Mouse (Mus musculus) left cerebral cortex, postnatal 4 days (tissue): ENCODE measurements around the gene Gm20388. TPM values are rescaled to one million over a fixed set of nuclear protein-coding genes. Genes with fewer than 3 reads are reported as not detected.

Experiments used
- DNase-seq: peaks from one replicate; pipeline ENCODE4 v3.0.0-alpha.2; 2022
- intact Hi-C: fragments of 180-260 bp; cut with DNase I; formaldehyde crosslinking; loops from one replicate; pipeline ENCODE4 v1.15.1; 2025
- total RNA-seq, 2 experiments: library from RNA; stranded (reverse); gene quantifications; 2 replicates each; pipeline ENCODE4 v1.2.3; 2021

The Gm20388 gene
- total RNA-seq, 2 experiments from 2014 or later: 6.5 to 12.8 TPM

DNA sequence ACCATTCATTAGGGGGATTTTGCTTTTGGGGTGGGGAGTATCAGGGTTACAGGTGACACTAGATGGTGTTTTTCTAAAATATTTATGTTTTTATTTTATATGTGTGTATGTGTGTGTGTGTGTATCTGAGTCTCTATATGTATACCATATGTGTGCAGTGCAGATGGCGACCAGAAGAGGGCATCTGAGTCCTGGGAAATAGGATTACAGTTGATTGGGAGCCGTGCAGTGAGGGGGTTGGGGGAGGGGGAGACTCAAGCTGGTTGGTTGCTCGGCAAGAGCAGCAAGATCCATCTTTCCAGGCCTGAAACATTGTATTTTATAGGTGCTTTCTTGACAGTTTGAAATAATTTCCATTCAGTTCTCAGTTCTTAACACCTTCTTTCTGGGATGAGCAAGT lies 1816.5 kb downstream of the Gm20388 start:
- no peak for DNase-seq
- intact Hi-C loops: no loop called here

DNA sequence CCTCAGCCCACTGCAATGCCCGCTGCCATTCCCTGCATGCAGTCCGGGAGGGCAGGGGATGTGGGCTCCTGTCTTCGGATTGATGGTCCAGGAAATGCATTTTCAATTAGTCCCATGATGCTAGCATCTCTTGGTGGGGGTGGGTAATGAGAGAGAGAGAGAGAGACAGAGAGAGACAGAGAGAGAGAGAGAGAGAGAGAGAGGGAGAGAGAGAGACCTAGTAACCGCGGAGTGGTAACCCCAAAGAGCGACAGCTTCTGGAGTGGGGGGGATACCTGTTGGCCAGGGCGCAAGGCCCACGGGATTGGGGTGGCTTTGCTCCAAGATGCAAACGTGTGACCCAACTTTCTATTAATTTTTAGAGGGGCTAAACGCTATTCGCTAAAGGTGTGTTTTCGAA lies 1818.7 kb downstream of the Gm20388 start, which contains the start of gene Jph3:
Gene Jph3, plus strand, starts transcription at position 301 of the 400 bp plus-strand sequence.
- intact Hi-C loops: no loop called here
- DNase-seq: no peak

DNA sequence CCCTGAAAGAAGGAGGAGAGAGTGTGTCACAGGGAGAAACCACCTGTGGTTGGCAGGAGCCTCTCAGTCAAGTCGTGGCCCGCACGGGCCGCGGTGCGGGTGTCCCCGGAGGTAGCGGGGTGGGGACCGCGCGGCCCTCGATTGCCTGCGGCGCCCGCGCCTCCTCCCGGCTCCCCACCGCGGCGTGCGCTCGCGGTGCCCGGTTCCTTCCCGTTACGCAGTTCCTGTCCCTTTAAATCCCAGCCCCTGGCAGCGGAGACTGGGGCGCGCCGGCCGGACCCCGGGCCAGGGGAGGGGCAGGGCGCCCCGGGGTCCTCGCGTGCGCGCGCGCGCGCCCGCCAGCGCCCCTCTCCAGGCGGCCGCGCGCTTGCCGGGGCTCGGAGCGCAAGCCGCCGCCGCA lies 1819.1 kb downstream of the Gm20388 start:
- no peak for DNase-seq
- intact Hi-C loops: no loop called here

DNA sequence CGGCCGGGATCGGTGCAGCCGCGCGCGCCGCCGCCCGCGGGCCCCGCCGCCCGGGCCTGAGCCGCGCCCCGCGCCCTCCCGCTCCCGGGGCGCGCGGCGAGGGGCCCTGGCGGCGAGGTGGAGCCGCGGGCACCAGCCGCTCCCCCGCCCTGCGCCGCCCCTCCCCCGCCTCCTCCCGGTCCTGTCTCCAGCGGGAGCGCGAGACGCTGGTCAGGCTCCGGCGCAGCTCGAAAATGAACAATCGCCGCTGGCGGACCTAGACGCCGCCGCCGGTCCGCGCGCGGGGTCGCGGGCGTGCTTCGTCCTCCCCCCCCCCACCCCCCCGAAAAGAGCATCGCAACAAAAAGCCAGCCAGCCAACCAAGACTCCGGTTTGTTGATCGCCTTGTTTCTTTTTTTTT lies 1819.5 kb downstream of the Gm20388 start:
- intact Hi-C loops: no loop called here

DNA sequence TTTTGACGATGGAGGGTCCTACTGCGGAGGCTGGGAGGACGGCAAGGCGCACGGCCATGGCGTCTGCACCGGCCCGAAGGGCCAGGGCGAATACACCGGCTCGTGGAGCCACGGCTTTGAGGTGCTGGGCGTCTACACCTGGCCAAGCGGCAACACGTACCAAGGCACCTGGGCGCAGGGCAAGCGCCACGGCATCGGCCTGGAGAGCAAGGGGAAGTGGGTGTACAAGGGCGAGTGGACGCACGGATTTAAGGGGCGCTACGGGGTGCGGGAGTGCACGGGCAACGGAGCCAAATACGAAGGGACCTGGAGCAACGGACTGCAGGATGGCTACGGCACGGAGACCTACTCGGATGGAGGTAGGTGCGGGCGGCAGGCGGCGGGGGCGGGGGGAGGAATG lies 1820.0 kb downstream of the Gm20388 start:
- intact Hi-C loops: no loop called here
- DNase-seq: no peak

More for the DNA sequence above, 1819.5 kb downstream of the Gm20388 start:
- DNase-seq: peak; percentile 45

DNA sequence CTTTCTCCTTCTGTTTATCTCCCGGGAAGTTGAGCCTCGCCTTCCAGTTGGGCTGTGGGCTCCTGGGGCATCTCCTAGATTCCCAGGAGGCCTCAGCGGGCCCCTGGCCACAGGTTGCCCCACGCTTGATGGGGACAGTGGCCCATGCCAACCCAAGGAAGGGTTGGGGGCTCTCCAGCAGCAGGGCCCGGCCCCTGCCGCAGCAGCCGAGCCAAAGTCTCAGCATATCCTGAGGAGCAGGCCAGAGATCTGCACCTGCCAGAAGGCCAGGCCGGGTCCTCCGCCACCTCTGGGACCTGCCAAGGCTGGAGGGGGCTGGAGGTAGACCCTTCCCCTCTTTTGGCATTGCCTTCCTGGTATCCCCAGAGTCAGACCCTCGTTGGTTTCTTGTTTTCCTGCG lies 1820.4 kb downstream of the Gm20388 start:
- intact Hi-C loops: no loop called here
- DNase-seq: no peak

DNA sequence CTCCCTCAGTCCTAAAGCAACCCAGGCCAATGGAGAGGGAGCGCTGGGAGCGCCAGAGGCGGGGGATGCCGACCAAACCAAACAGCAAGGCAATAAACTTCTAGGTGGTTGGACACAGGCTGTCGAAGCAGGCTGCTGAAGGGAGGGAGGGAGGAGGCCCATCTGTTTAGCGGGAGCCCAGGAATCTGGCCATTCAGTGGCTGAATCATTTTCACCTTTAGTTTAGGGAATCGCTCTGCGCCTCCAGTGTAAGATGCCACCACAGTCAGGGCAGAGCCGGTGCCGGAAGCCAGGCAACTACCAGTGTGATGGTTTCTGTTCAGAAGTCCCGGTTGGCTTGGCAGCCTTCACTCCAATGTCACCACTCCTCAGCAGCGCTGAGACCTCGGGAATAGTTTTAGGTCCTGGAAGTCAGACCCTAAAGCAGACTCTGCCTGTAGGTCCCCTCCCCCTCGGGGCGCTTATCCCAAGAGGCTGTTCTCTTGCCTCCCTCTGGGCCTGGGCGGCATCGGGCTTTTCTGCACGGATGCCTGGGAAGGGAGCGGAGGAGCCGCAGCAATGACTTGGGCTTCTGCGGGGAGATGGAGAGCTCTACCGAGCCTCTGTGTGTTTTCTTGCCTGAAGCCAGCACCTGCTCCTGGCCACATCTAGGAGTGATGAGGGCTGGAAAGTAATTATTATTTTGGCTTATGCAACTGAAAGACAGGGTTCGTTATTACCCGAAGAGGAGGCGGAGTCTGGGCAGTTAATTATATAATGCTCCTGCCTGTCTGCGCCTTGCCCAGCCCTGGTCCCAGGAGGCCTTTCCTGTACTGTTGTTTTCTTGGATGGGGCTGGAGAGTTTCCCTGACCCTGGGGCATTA lies 1821.1 kb downstream of the Gm20388 start:
- intact Hi-C loops: no loop called here
- DNase-seq: peak; percentile 57

DNA sequence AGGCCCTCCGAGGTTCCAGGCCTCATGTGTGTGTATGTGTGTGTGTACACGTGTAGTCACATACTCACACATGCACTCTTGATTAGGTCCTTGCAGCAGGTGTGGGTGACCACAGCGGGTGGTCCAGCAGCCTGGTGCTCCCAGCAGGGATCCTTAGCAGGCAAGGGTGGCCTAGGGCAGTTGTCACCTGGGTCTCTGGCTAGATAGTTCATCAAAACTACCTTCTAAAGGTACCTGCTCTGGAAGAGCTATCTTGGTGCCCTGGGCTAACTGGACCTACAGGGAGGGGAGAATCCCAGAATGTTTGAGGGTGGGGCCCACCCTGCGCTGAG lies 1821.7 kb downstream of the Gm20388 start:
- intact Hi-C loops: no loop called here
- no peak for DNase-seq

DNA sequence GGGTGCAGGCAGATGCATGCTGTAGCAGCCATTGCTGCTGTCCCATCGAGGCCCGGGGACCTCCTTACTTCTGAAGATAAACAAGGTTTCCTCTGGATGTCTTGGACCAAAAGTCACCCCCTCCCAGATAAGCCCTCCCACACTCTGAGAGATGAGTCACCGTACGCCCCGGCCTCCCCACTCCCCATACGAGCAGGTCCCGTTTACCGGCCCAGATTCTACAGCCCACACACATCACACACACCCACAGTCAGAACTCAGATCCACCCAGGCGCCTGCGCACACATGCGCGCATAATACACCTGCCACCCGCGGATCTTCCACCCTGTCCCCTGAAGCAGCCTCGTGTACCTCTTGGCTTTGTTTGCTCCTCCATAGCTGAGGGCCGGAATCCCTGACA lies 1823.6 kb downstream of the Gm20388 start:
- intact Hi-C loops: no loop called here
- no peak for DNase-seq

DNA sequence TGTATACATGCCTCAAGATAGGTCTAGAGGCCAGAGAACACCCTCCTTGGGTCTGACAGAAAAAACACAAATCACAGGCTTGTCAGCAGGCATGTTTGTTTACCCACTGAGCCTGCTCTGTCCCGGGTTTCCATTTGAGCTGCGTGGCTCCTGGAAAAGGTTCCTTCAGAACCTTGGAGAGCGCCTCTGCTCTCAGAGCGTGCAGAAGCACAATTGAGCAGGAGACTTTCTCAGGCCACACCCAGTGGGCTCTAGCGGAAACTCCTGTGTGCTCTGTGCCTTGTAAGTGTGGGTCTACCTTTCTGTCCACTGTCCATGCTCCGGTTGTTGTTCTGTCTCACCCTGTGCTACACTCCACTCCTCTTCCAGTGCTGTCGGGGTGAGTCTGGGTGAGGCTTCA lies 1825.6 kb downstream of the Gm20388 start:
- DNase-seq: no peak
- intact Hi-C loops: no loop called here

DNA sequence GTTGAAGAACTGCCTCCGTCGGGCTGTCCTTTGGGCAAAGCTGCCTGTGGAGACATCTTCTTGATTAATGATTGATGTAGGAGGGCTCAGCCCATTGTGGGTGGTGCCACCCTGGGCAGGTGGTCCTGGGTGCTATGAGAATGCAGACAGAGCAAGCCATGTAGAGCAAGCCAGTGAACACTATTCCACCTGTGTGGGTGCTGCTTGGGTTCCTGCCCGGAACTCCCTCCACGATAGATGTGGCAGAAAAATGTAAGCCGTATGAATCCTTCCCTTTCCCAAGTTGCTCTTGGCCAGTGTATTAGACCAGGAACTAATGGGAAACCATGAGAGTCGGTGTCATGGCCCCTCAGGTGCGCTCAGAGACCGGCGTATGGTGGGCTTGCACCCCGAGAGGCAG lies 1830.1 kb downstream of the Gm20388 start:
- no peak for DNase-seq
- intact Hi-C loops: no loop called here

DNA sequence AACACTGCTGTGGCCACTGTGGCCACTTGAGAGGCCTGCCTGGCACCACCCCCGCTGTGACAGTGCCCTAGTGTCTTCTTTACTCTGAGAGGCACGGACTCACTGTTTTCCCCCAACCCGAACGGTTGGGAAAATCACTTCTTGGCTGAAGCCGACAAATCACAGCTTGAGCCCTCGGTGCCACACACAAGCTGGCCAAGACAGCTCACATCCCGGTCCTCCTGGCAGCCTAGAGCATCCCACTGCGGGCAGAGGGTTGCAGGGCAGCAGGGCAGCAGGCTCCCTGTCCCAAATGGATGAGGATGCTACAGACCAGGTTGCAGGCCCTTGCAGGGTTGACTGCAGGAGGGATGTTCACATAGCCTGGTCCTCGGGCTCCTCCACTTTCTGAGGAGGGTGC lies 1838.9 kb downstream of the Gm20388 start:
- intact Hi-C loops: no loop called here
- peak; percentile 58 for DNase-seq

DNA sequence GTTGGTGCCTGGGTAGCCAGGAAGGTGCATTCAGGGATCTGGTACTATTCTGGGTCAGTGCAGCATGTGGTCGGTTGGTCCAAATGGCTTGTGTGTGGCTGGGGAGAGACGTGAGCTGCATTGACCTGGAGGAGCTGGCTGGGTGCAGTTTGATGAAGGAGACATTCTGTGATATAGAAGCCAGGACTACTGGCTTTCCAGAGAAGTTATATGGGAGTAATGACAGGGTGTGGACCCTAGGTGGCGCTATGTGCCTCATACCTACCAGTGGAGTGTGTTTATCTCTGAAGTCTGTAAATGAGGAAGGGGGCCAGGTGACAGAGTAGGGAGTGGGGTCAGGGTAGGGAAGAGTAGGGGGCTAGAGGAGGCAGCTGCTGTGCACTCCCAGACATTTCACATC lies 1839.9 kb downstream of the Gm20388 start:
- DNase-seq: no peak
- intact Hi-C loops: no loop called here

DNA sequence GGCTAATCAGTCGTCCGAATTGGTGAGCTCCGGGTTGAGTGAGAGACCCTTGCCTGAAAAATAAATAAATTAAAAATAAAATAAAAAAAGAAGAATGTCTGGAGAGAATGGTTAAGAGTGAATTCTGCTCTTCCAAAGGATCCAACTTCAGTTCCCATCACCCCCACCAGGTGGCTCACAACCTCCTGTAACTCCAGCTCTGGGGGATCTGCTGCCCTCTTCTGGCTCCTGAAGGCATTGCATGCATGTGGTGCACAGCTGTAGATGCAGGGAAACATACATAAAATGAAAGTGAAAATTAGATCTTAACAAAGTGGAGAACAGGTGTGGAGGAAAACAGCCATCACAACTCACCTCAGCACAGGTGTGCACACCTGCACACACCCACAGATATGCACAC lies 1840.8 kb downstream of the Gm20388 start:
- intact Hi-C loops: no loop called here
- DNase-seq: peak; percentile 86

DNA sequence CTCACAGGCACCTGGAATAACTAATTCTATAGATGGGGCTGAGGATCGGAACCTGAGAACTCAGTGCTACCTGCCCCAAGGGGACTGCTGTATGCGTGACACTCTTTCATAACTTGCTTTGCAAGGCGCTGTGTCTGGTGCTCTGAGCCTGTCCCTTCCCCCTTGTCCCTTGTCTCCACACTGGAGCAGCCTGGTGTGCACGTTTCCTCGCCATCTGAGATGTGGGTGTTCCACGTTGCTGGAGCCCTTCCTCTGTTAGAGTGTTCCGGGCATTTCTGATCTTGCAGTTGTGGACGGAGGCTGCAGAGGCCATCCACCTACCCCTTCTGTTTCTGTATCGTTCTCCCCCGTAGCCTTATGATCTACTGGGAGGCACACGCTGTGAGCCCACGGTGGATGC lies 1847.8 kb downstream of the Gm20388 start:
- no peak for DNase-seq
- intact Hi-C loops: no loop called here

DNA sequence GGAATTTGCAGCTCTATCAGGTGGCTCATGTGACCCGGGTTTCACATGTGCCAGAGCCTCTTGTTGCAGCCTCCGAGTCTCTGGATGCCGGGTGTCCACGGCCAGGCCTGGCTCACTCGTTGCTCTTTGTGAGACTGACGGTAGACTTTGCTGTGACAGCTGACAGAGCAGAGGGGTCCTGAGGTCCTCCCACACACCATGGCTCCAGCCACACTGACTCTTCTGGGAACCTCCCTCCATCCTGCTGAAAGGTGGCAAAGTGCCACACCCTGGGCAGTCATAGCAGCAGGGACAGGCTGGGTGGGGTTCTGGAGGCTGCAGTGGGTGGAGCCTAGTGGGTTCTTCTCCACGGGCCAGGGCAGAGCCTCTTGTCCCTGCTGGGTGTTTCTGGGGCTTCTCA lies 1849.8 kb downstream of the Gm20388 start:
- peak; percentile 21 for DNase-seq
- intact Hi-C loops: no loop called here

DNA sequence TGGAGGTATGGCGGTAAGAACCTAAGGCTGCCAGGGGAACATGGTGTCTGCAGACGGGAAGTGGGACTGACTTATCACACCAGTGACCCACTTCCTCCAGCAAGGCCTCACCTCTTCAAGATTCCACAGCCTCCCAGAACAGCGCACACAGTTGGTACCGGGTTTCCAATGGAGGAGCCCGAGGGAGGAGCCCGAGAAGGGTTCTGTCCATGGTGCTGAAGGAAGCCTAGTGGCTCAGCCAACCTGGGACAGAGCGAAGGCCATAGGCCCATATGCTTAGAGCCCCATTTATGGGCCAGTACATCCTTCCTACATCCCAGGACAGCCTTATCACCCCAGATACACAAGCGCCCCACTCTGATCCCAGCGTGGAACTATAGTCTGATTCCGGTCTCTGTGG lies 1850.8 kb downstream of the Gm20388 start:
- no peak for DNase-seq
- intact Hi-C loops: no loop called here

DNA sequence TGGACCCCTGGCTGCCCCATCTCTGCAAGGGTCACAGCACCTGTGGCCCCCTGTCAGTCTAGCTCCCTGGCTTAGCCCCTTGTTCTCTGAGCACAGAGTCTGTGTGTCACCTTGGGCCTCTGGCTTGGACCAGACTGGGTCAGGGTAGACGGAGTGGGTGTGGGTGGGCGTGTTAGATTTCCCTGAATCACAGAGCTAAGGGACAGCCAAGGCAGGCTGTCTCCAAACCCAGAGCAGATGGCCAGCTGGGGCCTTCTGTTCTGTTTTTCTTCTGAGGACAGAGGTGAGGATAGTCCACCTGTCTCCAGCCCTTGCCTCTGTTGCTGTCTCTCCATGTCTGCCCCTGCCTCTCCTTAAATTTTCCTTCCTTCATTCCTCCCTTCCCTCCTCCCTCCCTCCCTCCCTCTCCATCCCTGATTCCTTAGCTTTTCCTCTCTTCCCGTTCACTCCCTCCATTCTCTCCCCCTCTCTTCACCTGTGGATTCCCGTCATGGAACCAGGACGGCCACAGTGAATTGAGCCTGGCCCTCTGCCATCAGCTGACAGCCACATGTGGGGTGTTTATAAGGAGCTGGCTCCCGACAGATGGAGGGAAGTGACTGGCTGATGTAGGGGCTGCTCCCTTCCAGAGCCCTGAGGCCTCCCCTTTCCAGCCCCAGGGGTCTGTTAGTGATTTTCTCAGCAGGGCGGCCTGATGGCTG lies 1852.5 kb downstream of the Gm20388 start:
- intact Hi-C loops: no loop called here
- DNase-seq: peak; percentile 58

DNA sequence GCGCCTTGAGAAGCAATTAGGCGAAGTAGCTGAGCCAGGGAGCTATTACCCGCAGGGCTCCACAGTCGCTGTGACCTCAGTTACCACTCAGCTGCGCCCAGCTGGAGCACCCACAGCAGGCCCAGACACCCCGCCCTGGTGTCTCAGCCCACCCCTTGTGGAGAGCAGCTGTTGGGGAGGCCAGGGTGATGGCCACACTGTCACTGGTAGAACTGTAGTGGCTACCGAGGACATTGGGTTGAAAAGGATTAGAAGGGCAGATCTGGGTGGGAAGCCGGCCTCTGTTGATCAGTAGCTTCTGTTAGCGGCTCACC lies 1853.0 kb downstream of the Gm20388 start:
- DNase-seq: no peak

DNA sequence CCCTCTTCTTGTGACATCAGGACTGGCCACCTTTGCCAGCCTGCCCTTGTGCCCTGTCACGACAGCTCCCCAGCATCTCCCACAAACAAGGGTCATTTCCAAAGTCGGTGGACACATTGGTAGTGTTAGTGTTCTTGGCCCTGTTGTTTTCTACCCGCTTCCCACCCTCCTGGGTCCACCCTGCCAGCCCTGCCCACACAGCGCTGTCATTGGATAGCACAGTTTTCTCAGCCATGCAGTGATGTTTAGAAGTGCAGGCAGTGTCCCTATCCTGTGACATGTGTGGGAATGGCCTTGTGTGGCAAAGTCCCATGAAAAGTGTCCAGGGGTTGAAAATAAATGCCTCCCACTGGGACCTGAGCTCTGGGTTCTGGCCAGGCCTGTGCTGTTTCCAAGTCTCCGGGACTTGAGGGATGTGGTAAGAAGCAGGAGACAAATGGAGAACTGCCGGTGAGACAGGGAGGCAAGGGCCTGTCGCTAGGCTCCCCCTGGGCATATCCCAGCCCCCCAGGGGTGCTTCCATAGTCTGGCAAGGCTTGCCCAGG lies 1855.0 kb downstream of the Gm20388 start:
- intact Hi-C loops: no loop called here
- no peak for DNase-seq

More for the DNA sequence above, 1853.0 kb downstream of the Gm20388 start:
- intact Hi-C loops: no loop called here

DNA sequence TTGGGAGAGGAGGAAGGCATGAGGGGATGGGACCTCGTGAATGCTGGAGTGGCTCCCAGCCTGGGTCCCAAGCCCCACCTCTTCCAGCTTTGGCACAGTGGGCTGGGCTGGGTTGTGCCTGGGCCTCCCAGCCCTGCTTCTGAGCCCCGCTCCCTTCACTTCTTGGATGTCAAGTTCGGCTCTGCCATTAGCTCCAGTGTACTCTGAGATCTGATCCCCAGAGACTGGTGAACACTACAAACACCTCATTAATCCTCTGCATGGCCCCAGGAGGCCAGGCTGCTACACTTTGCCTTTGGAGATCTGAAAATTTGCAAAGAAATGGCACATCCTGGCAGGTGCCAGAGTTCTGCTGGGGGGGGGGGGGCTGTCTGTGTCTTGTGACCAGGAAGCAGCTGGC lies 1858.5 kb downstream of the Gm20388 start:
- intact Hi-C loops: no loop called here
- no peak for DNase-seq

DNA sequence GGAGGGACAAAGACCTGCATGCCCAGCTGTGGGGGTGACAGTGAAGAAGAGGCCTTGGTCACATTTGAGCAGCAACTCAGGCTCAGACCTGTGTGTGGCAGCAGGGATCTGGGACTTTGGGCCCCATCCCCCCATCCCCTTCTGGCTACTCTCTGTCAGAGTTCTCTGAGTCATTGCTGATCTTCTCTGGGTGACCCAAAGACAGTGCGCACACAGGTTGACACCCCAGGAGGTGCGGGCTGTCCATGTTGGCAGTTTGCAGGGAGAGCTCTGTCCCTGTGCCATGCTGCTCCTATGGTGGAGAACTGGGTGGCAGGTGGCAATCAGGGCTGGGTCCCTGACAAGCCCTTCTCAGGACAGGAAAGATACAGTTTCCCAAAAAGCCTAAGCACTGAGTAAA lies 1859.0 kb downstream of the Gm20388 start:
- intact Hi-C loops: no loop called here

More for the DNA sequence above, 1859.0 kb downstream of the Gm20388 start:
- no peak for DNase-seq
